Mouse (Mus musculus) adrenal gland, postnatal 10 days (tissue): ENCODE results near the gene Olfr643. TPM values are rescaled to one million over a fixed set of nuclear protein-coding genes. Genes with fewer than 3 reads are reported as not detected.
"Not testable (repeated sequence)": the region's sequence is repeated elsewhere in the genome, so short reads cannot be mapped to it uniquely, and the experiment has no call there.

ENCODE experiments used
- DNase-seq: peaks from one replicate; pipeline ENCODE4 v3.0.0; 2021; ENCODE audit warnings: mixed read lengths
- total RNA-seq, 2 experiments: library from RNA; stranded (reverse); gene quantifications; 2 replicates each; pipeline ENCODE4 v1.2.3; 2021

The Olfr643 gene
- total RNA-seq, 2 experiments from 2014 or later, result not detected

- no peak for DNase-seq
Measured at GRCm38 (mm10) chr7:104018953-104019352, 118.3 kb downstream of the Olfr643 start.

GRCm38 (mm10) chr7:104017203-104017602, 120.0 kb downstream of the Olfr643 start, which contains the start of gene Olfr639:
Gene Olfr639 (minus strand): TSS chr7:104017303.
- no peak for DNase-seq

GRCm38 (mm10) chr7:103999124-103999523, 138.1 kb downstream of the Olfr643 start:
- DNase-seq, result no peak

- no peak for DNase-seq
Measured at GRCm38 (mm10) chr7:103998446-103998845, 138.8 kb downstream of the Olfr643 start, which contains the start of gene Olfr638. Gene Olfr638 (plus strand): TSS chr7:103998746.

GRCm38 (mm10) chr7:103971782-103972181, 165.4 kb downstream of the Olfr643 start:
- no peak for DNase-seq

- no peak for DNase-seq
Measured at GRCm38 (mm10) chr7:103970852-103971251, 166.4 kb downstream of the Olfr643 start, which contains the start of gene Olfr635. Gene Olfr635 (plus strand): TSS chr7:103971152.

- not testable (repeated sequence) for DNase-seq
Measured at GRCm38 (mm10) chr7:103966873-103967272, 170.3 kb downstream of the Olfr643 start.

Other genes starting within 250 kb of the Olfr643 start
- not detected for gene Olfr64, start 242.9 kb downstream of the Olfr643 start, total RNA-seq
- gene Olfr65, start 233.9 kb downstream of the Olfr643 start, total RNA-seq, result not detected
- not detected for gene Olfr631, start 208.6 kb downstream of the Olfr643 start, total RNA-seq
- gene Olfr632, start 203.1 kb downstream of the Olfr643 start, total RNA-seq, result not detected
- gene Olfr633, start 193.0 kb downstream of the Olfr643 start, total RNA-seq, result not detected
- gene Olfr635, start 166.3 kb downstream of the Olfr643 start, total RNA-seq, result not detected
- not detected for gene Olfr638, start 138.7 kb downstream of the Olfr643 start, total RNA-seq
- under 1 TPM in 1 of 2 experiments, not detected in 1; 0.06 TPM for gene Olfr639, start 120.1 kb downstream of the Olfr643 start, total RNA-seq
- not detected for gene Olfr640, start 111.8 kb downstream of the Olfr643 start, total RNA-seq
- gene Olfr641, start 102.0 kb downstream of the Olfr643 start, total RNA-seq, result not detected
- not detected for gene Olfr642, start 84.7 kb downstream of the Olfr643 start, total RNA-seq
- gene 4930516K23Rik, start 76.0 kb downstream of the Olfr643 start, total RNA-seq, result not detected
- not detected for gene Olfr644, start 65.5 kb downstream of the Olfr643 start, total RNA-seq
- not detected for gene Olfr645, start 51.9 kb downstream of the Olfr643 start, total RNA-seq
- not detected for gene Olfr646, start 32.5 kb downstream of the Olfr643 start, total RNA-seq
- gene Ubqln5, start 7.6 kb downstream of the Olfr643 start, total RNA-seq, result not detected
- gene Ubqln3, start 5.9 kb upstream of the Olfr643 start, total RNA-seq, result not detected
- gene Ubqlnl, start 13.2 kb upstream of the Olfr643 start, total RNA-seq, result not detected
- not detected for gene Olfm5, start 27.4 kb upstream of the Olfr643 start, total RNA-seq
- gene Olfr648, start 46.0 kb upstream of the Olfr643 start, total RNA-seq, result not detected
- gene Olfr649, start 58.6 kb upstream of the Olfr643 start, total RNA-seq, result not detected
- 1 to 10 TPM in 1 of 2 experiments, under 1 TPM in 1; 0.33 to 1.7 TPM for gene Trim6, start 81.4 kb upstream of the Olfr643 start, total RNA-seq
- gene Trim34a, start 107.1 kb upstream of the Olfr643 start, total RNA-seq, result 1 to 10 TPM; 5.4 to 8.3 TPM
- gene Trim5, start 150.7 kb upstream of the Olfr643 start, total RNA-seq, result 1 to 10 TPM; 3.7 to 4.5 TPM
- 10 to 100 TPM in 1 of 2 experiments, 1 to 10 TPM in 1; 7.2 to 15.9 TPM for gene Trim12a, start 178.1 kb upstream of the Olfr643 start, total RNA-seq
- gene Trim34b, start 192.1 kb upstream of the Olfr643 start, total RNA-seq, result under 1 TPM; 0.21 to 0.69 TPM
- 10 to 100 TPM in 1 of 2 experiments, 1 to 10 TPM in 1; 7.1 to 11.7 TPM for gene Trim12c, start 216.0 kb upstream of the Olfr643 start, total RNA-seq
- under 1 TPM; 0.21 to 0.39 TPM for gene Trim30b, start 232.5 kb upstream of the Olfr643 start, total RNA-seq